Mouse (Mus musculus): ENCODE results near the gene Fam50a.
A peak's percentile ranks its signal among the peaks of the same experiment; 100 is the strongest.
"Not testable (repeated sequence)": the region's sequence is repeated elsewhere in the genome, so short reads cannot be mapped to it uniquely, and the experiment has no call there.

Fam50a gene

DNA sequence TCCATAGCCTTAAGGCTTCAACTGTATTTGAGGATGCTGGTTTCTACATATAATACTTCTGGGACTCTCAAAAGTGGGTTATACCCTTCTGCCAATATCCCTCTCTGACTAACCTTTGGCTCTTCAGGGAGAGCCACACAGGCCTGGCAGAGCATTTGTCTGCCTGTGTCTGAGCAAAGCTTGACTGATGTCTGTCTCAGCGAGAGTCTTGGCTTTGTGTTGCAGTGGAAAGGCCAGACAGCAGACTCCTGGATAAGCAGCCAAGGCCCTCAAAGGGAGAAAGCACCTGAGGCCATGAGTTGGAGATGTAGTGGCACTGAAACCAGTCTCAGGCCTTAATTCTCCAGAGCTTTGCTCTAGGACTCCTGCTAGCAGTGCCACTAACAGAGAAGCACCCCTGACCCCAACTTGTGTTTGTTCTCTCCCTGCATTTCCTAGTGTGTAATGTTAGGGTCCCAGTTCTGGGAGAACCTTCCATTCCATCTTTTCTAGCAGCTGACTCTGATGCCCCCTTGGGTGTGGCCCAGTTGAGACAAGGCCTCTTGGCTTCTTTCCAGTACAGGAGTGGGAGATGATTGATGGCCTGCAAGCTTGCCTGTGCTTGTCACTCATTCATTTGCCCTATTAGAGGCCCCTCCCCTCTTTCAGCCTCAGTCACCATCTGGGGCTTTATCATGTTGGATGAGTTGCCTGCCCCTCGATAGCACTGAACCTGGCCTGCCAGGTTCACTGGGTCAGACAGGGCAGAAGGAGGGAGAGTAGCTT lies 17.5 kb downstream of the Fam50a start:
- DNase-seq (ENCODE audit: low spot score) = no peak

DNA sequence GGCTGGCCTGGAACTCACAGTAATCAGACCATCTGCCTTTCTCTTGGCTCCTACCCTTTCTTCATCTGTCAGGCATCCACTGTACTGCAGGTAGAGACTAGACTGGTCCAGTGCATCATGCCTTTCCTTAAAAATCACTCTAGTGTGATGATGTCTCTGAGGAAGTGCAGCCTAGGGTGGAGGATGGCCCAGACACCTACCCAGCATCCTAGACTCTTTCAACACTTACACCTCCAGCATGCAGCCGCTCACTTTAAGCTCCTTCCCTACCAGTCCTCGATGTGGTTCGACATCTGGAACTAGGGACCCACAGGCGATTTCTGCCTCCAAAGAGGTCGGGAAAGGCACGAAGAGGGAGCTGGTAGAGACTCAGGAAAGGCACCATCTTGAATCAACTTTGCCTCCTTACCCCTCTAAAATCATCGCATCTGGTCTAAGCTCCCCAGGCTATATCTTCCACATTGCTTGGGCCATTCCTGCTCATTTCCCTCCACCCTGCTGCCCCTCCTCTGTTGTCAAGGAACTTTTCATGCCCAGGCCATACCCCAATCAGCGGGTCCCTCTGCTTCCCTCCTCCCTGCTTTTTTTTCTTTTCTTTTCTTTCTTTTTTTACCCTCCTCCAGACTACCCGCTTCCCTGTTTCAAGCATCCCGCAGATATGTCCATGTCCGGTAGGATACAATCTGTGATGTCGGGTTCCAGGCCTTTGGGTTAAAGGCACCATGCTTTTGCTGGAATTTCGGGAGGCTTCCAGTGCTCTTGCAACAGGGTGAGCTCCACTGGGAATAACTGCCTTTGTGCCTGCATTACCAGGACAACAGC lies 40.0 kb downstream of the Fam50a start:
- no peak for DNase-seq (ENCODE audit: low spot score)

DNA sequence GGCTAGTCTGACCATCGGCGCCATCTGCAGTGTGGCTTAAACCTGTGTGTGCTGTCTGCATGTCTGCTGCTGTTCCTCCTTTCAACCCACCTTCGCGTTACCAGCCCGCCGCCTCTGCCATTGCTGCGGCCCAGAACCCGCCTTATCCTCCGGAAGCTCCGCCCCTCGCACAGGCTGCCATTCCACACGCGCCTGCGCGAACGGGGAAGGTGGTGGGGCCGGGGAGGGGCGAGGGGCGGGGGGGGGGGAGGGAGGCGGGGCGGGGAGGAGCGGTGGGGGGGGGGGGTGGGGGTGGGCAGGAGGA lies 40.6 kb downstream of the Fam50a start, which contains the start of gene Lage3:
Gene Lage3 (minus strand): TSS at position 152 of the 304 bp plus-strand sequence.
- peak; percentile 79 for DNase-seq (ENCODE audit: low spot score)

GRCm38 (mm10) chrX:74357069-74357468 lies 44.2 kb downstream of the Fam50a start:
- DNase-seq (ENCODE audit: low spot score) = not testable (repeated sequence)

DNA sequence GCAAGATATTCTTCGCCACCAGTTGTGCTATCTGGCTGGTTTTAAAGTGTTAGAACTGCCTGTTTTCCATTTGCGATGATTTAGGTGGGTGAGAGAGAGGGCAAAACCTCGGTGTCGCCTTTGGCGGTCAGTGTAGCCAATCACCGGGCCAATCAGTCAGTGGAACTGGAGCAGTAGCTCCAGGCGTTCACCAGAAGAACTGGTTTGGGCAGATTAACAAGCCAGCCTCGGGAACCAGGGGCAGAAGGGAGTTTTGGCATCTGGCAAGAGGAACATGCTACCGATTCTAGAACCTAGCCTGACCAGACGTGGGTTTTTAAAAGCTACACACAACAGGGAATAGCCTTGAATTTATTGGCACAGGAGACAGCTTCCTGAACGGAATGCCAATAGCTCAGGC lies 46.3 kb downstream of the Fam50a start:
- no peak for DNase-seq (ENCODE audit: low spot score)

DNA sequence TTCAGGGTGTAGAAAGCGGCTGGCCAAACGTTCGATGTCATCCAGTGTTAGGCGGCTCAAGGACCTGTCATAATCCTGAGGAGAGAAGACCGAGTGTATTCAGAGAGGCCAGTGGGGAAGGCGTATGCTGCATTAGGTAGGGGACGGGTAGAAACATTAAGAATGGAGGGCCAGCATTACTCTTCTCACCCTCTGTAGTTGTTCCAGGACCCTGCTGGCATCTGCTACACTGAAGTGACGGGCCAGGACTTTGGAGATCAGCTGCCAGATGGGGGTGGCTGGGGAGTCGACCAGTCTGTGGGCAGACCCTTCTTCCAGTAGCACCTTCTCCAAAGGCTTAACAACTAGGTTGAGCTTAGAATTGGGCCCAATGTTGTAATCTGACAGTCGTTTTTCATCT lies 54.7 kb downstream of the Fam50a start:
- DNase-seq (ENCODE audit: low spot score) = no peak

DNA sequence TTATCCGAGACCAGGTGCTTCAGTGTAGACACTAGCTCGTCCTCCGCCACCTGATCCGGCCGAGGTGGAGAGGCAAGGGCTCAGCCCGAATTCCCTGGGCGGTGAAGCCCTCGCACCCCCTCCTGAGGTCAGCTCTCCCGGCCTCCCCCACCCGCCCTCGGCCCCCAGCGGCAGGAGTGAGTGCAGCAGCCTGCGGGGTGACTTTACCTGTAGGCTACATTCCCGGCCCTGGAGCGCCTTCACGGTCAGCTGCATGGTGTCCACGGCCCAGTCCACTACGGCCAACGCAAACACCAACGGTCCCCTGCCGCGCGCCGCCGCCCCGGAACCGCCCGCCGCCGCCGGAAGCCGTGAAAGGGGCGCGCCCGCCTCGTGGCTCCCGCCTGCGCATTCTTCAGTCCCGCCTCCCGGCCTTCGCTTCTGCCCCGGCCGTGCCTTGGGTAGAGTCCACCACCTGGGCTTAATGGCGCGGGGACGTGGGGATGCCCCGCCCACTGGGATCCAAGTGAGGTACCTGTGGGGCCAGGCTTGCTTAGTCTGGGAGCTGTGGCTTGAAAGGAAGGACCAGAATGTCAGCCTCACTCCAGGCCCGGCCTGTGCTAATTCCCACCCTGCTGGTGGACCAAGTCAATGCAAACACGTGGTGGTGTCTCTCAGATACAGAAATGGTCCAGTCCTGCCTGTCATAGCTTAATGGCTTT lies 55.5 kb downstream of the Fam50a start:
- DNase-seq (ENCODE audit: low spot score) = peak; percentile 73
